Mouse (Mus musculus) MEL (cell line): ENCODE data around the gene Selenon. TPM values are rescaled to one million over a fixed set of nuclear protein-coding genes. Genes with fewer than 3 reads are reported as not detected.
A peak's percentile ranks its signal among the peaks of the same experiment; 100 is the strongest.

ENCODE experiments used
- DNase-seq: peaks from one replicate; pipeline ENCODE4 v3.0.0; 2011; ENCODE audit warnings: low read depth, low spot score
- H3K27ac ChIP-seq: 2 replicates; pipeline ENCODE4 v1.5.1; 2012; ENCODE audit warnings: low read depth, mild to moderate bottlenecking, control low read depth, low read length, moderate library complexity; ENCODE audit not compliant: control insufficient read depth
- H3K27me3 ChIP-seq, 2 experiments: fragments of 150-350 bp in 1 of 2; sonication (generic) in 1 of 2; 2 replicates each; pipeline ENCODE4 v1.6.1; 2012; ENCODE audit warnings: low read length in 2 of 2, mild to moderate bottlenecking in 2 of 2, improper control_type of control experiment in 1 of 2, moderate library complexity in 1 of 2; ENCODE audit not compliant: insufficient read depth in 2 of 2, control insufficient read depth in 1 of 2
- H3K36me3 ChIP-seq, 2 experiments: 2 replicates each; pipeline ENCODE4 v1.6.1; 2012 to 2014; ENCODE audit warnings: low read length in 2 of 2, improper control_type of control experiment in 1 of 2, inconsistent platforms in 1 of 2, mild to moderate bottlenecking in 1 of 2; ENCODE audit not compliant: insufficient read depth in 2 of 2, control insufficient read depth in 1 of 2
- H3K4me1 ChIP-seq, 2 experiments: fragments of 150-350 bp in 1 of 2; sonication (generic) in 1 of 2; 2 replicates each; pipeline ENCODE4 v1.6.1; 2012; ENCODE audit warnings: low read length in 2 of 2, improper control_type of control experiment in 1 of 2, mild to moderate bottlenecking in 1 of 2; ENCODE audit not compliant: insufficient read depth in 2 of 2, control insufficient read depth in 1 of 2
- H3K4me3 ChIP-seq, 2 experiments: fragments of 150-350 bp in 1 of 2; sonication (generic) in 1 of 2; 2 replicates each; pipeline ENCODE4 v1.5.1; 2012; ENCODE audit warnings: low read depth in 2 of 2, low read length in 2 of 2, mild to moderate bottlenecking in 2 of 2, moderate library complexity in 2 of 2, control low read depth in 1 of 2, improper control_type of control experiment in 1 of 2; ENCODE audit not compliant: control insufficient read depth in 1 of 2, insufficient read depth in 1 of 2
- H3K79me2 ChIP-seq: 2 replicates; pipeline ENCODE4 v1.6.1; 2012; ENCODE audit warnings: mild to moderate bottlenecking, low read length, moderate library complexity; ENCODE audit not compliant: control insufficient read depth, poor library complexity, insufficient read depth
- H3K9ac ChIP-seq: 2 replicates; pipeline ENCODE4 v1.6.1; 2012; ENCODE audit warnings: low read depth, mild to moderate bottlenecking, control low read depth, low read length, moderate library complexity; ENCODE audit not compliant: control insufficient read depth, poor library complexity, severe bottlenecking
- H3K9me3 ChIP-seq: fragments of 150-350 bp; sonication (generic); replicated peaks from 2 replicates; pipeline ENCODE4 v1.6.1; 2012; ENCODE audit warnings: mild to moderate bottlenecking, low read length, improper control_type of control experiment, moderate library complexity; ENCODE audit not compliant: insufficient read depth
- BHLHE40 ChIP-seq: IDR thresholded peaks from 2 replicates; pipeline ENCODE4 v1.6.1; 2012; ENCODE audit warnings: low read depth, mild to moderate bottlenecking, inconsistent platforms, low read length, improper control_type of control experiment, borderline replicate concordance
- CHD1 ChIP-seq: IDR thresholded peaks from 2 replicates; pipeline ENCODE4 v1.6.1; 2012; ENCODE audit warnings: low read depth, mild to moderate bottlenecking, inconsistent platforms, low read length, improper control_type of control experiment
- E2F4 ChIP-seq: IDR thresholded peaks from 2 replicates; pipeline ENCODE4 v1.6.1; 2011; ENCODE audit warnings: low read depth, low read length, improper control_type of control experiment, borderline replicate concordance
- HCFC1 ChIP-seq: IDR thresholded peaks from 2 replicates; pipeline ENCODE4 v1.6.1; 2012; ENCODE audit warnings: low read depth, mild to moderate bottlenecking, inconsistent platforms, low read length, improper control_type of control experiment, moderate library complexity
- KAT2A ChIP-seq: conservative IDR thresholded peaks from 2 replicates; pipeline ENCODE4 v1.6.1; 2012; ENCODE audit warnings: low read depth, low read length, improper control_type of control experiment, inconsistent platforms
- MAFK ChIP-seq: IDR thresholded peaks from 2 replicates; pipeline ENCODE4 v1.6.1; 2011; ENCODE audit warnings: low read depth, mild to moderate bottlenecking, low read length, improper control_type of control experiment, borderline replicate concordance
- MAX ChIP-seq: IDR thresholded peaks from 2 replicates; pipeline ENCODE4 v1.6.1; 2011; ENCODE audit warnings: low read length, improper control_type of control experiment
- MAZ ChIP-seq: IDR thresholded peaks from 2 replicates; pipeline ENCODE4 v1.6.1; 2012; ENCODE audit warnings: low read depth, mild to moderate bottlenecking, inconsistent platforms, low read length, improper control_type of control experiment
- MEF2A ChIP-seq: IDR thresholded peaks from 2 replicates; pipeline ENCODE4 v1.6.1; 2014; ENCODE audit warnings: low read depth, mild to moderate bottlenecking, inconsistent platforms, low read length, improper control_type of control experiment; ENCODE audit not compliant: poor library complexity, insufficient replicate concordance, severe bottlenecking; ENCODE audit errors: extremely low read depth
- MYB ChIP-seq: IDR thresholded peaks from 2 replicates; pipeline ENCODE4 v1.6.1; 2011; ENCODE audit warnings: mild to moderate bottlenecking, low read depth, low read length, improper control_type of control experiment
- MYC ChIP-seq: IDR thresholded peaks from 2 replicates; pipeline ENCODE4 v1.6.1; 2011; ENCODE audit warnings: low read depth, mild to moderate bottlenecking, low read length, improper control_type of control experiment, moderate library complexity
- NRF1 ChIP-seq: IDR thresholded peaks from 2 replicates; pipeline ENCODE4 v1.6.1; 2014; ENCODE audit warnings: low read depth, mild to moderate bottlenecking, inconsistent platforms, low read length, improper control_type of control experiment, moderate library complexity; ENCODE audit not compliant: poor library complexity, insufficient read depth, severe bottlenecking
- POLR2A ChIP-seq, 2 experiments: IDR thresholded peaks; 2 replicates each; pipeline ENCODE4 v1.6.1; 2011 to 2012; ENCODE audit warnings: low read length in 2 of 2, mild to moderate bottlenecking in 2 of 2, control low read depth in 1 of 2, improper control_type of control experiment in 1 of 2, low read depth in 1 of 2, moderate library complexity in 1 of 2; ENCODE audit not compliant: control insufficient read depth in 1 of 2, insufficient read depth in 1 of 2, poor library complexity in 1 of 2
- RAD21 ChIP-seq: IDR thresholded peaks from 2 replicates; pipeline ENCODE4 v1.6.1; 2011; ENCODE audit warnings: mild to moderate bottlenecking, low read depth, low read length, improper control_type of control experiment
- RCOR1 ChIP-seq: IDR thresholded peaks from 2 replicates; pipeline ENCODE4 v1.6.1; 2012; ENCODE audit warnings: low read depth, mild to moderate bottlenecking, inconsistent platforms, low read length, improper control_type of control experiment
- SMC3 ChIP-seq: IDR thresholded peaks from 2 replicates; pipeline ENCODE4 v1.6.1; 2011; ENCODE audit warnings: low read depth, low read length, improper control_type of control experiment
- TCF12 ChIP-seq: IDR thresholded peaks from 2 replicates; pipeline ENCODE4 v1.6.1; 2014; ENCODE audit warnings: low read depth, mild to moderate bottlenecking, inconsistent platforms, low read length, improper control_type of control experiment, moderate library complexity
- UBTF ChIP-seq: IDR thresholded peaks from 2 replicates; pipeline ENCODE4 v1.6.1; 2012; ENCODE audit warnings: low read depth, mild to moderate bottlenecking, inconsistent platforms, low read length, improper control_type of control experiment, moderate library complexity, borderline replicate concordance; ENCODE audit not compliant: insufficient read depth
- USF1 ChIP-seq: IDR thresholded peaks from 2 replicates; pipeline ENCODE4 v1.6.1; 2014; ENCODE audit warnings: low read depth, mild to moderate bottlenecking, inconsistent platforms, low read length, improper control_type of control experiment, moderate library complexity
- ZC3H11A ChIP-seq: IDR thresholded peaks from 2 replicates; pipeline ENCODE4 v1.6.1; 2012; ENCODE audit warnings: low read depth, mild to moderate bottlenecking, inconsistent platforms, low read length, improper control_type of control experiment
- ZKSCAN1 ChIP-seq: IDR thresholded peaks from 2 replicates; pipeline ENCODE4 v1.6.1; 2012; ENCODE audit warnings: low read depth, mild to moderate bottlenecking, inconsistent platforms, low read length, improper control_type of control experiment, moderate library complexity
- polyA plus RNA-seq, 2 experiments: library from polyadenylated mRNA; stranded (reverse) in 1 of 2; unstranded in 1 of 2; fragments of >175 nt in 1 of 2; fragments of >200 nt in 1 of 2; gene quantifications; 2 replicates each; pipeline versions ENCODE4 v1.2.1 to v1.2.4; 2012; ENCODE audit warnings: low replicate concordance in 2 of 2, low read depth in 1 of 2; ENCODE audit not compliant: insufficient read length in 2 of 2, insufficient read depth in 1 of 2, missing spikeins in 1 of 2
- total RNA-seq: library from RNA; depleted of rRNA; stranded (reverse); fragments of 300-350 nt; gene quantifications from 2 replicates; pipeline ENCODE4 v1.2.3, GENCODE M21; 2012

The Selenon gene
- total and polyA plus RNA-seq, 3 experiments: 2.9 to 16.3 TPM; not detected in 1

- TF ChIP-seq BHLHE40 (no peak), MEF2A (no peak), MAZ (peak; percentile 35; the same call in 1 of the 2 replicates), CHD1 (no peak), UBTF (no peak), MAFK (no peak), KAT2A (no peak), SMC3 (no peak), MYB (no peak), HCFC1 (peak; percentile 30; the same call in 1 of the 2 replicates), RAD21 (no peak), USF1 (0 out of 2 replicates have a peak, but pooled peaks have one; percentile 4), RCOR1 (no peak)
Measured at GRCm38 (mm10) chr4:134534124-134534886, 17.7 kb downstream of the Selenon start (continued).

DNA sequence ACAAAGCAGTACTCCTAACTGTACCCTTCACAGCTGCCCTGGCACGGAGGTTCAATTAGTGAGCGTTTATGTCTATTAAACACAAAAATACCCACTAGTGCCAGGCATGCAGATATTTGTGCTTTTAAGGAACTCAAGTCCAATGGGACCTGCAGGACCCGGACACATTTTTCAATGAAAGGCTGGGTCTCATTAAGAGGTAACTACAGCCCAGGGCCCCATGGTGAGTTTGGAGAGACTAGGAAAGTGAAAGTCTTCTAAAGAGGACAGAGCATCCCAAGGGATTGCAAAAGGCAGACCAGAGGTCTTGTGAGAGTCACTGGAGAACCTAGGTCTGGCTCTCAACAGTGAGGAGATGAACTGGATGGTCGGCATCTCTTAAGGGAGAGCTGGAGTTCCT, 18.5 kb downstream of the Selenon start:
- no peak for TF ChIP-seq ZC3H11A
- TF ChIP-seq NRF1: no peak
- TF ChIP-seq MAX: no peak
- TF ChIP-seq POLR2A (IDR thresholded peaks at IDR 0.05; ENCODE audit: control insufficient read depth in 1 of 2, insufficient read depth in 1 of 2, low read depth in 1 of 2, low read length in 2 of 2, poor library complexity in 1 of 2): no peak
- TF ChIP-seq TCF12: no peak
- TF ChIP-seq E2F4: no peak
- TF ChIP-seq USF1: no peak
- no peak for TF ChIP-seq MYC
- no peak for TF ChIP-seq ZKSCAN1
- no peak for DNase-seq
- Histone ChIP-seq H3K9ac (peak overlapping the region; percentile 94), H3K27ac (no peak overlapping the region), H3K4me3 (peak overlapping the region; percentile 88 to 93; a peak in 3 of 4 replicates), H3K27me3 (no peaks in the 10 kb centered on the region), H3K4me1 (peaks cover 9 to 14% of the 10 kb centered on the region in 2 experiments), H3K79me2 (peaks cover 12% of the 10 kb centered on the region), H3K9me3 (no peaks in the 10 kb centered on the region), H3K36me3 (peaks cover 6 to 7% of the 10 kb centered on the region in 2 experiments)
